Mouse (Mus musculus) ES-E14 (cell line): ENCODE measurements around the gene Cenpp. TPM values are rescaled to one million over a fixed set of nuclear protein-coding genes. Genes with fewer than 3 reads are reported as not detected.

ENCODE experiments used
- DNase-seq: peaks from one replicate; pipeline ENCODE4 v3.0.0-alpha.2; 2013; ENCODE audit warnings: low read depth, low spot score
- H3K27ac ChIP-seq: 2 replicates; pipeline ENCODE4 v1.5.1; 2012; ENCODE audit warnings: low read depth, mild to moderate bottlenecking, low read length, moderate library complexity, mixed read lengths; ENCODE audit not compliant: poor library complexity, insufficient read depth, severe bottlenecking
- H3K36me3 ChIP-seq: 2 replicates; pipeline ENCODE4 v1.6.1; 2012; ENCODE audit warnings: mild to moderate bottlenecking, low read length, moderate library complexity, mixed read lengths; ENCODE audit not compliant: control insufficient read depth, poor library complexity, insufficient read depth, severe bottlenecking
- H3K4me1 ChIP-seq, 2 experiments: fragments of 150-350 bp in 1 of 2; sonication (generic) in 1 of 2; 2 replicates each; pipeline ENCODE4 v1.6.1; 2012; ENCODE audit warnings: low read length in 2 of 2, mild to moderate bottlenecking in 1 of 2, mixed read lengths in 1 of 2; ENCODE audit not compliant: control insufficient read depth in 2 of 2, insufficient read depth in 2 of 2, poor library complexity in 1 of 2
- H3K4me3 ChIP-seq, 2 experiments: fragments of 150-350 bp in 1 of 2; sonication (generic) in 1 of 2; 2 replicates each; pipeline ENCODE4 v1.5.1; 2012; ENCODE audit warnings: low read length in 2 of 2, low read depth in 1 of 2, mild to moderate bottlenecking in 1 of 2, mixed read lengths in 1 of 2; ENCODE audit not compliant: insufficient read depth in 1 of 2, poor library complexity in 1 of 2, severe bottlenecking in 1 of 2
- H3K9ac ChIP-seq: 2 replicates; pipeline ENCODE4 v1.6.1; 2012; ENCODE audit warnings: low read depth, mild to moderate bottlenecking, low read length, mixed read lengths; ENCODE audit not compliant: poor library complexity, insufficient read depth, severe bottlenecking
- H3K9me3 ChIP-seq: fragments of 150-350 bp; sonication (generic); 2 replicates; pipeline ENCODE4 v1.6.1; 2012; ENCODE audit warnings: low read depth, mild to moderate bottlenecking, low read length; ENCODE audit not compliant: control insufficient read depth, insufficient read depth
- CHD2 ChIP-seq: IDR thresholded peaks from 2 replicates; pipeline ENCODE4 v1.6.1; 2014; ENCODE audit warnings: mild to moderate bottlenecking, low read depth, low read length, inconsistent platforms
- HCFC1 ChIP-seq: IDR thresholded peaks from 2 replicates; pipeline ENCODE4 v1.6.1; 2012; ENCODE audit warnings: low read length, inconsistent platforms, borderline replicate concordance; ENCODE audit not compliant: insufficient read depth
- MAFK ChIP-seq: IDR thresholded peaks from 2 replicates; pipeline ENCODE4 v1.6.1; 2014; ENCODE audit warnings: mild to moderate bottlenecking, low read depth, low read length, inconsistent platforms; ENCODE audit not compliant: insufficient read depth
- ZC3H11A ChIP-seq: IDR thresholded peaks from 2 replicates; pipeline ENCODE4 v1.6.1; 2012; ENCODE audit warnings: low read depth, mild to moderate bottlenecking, inconsistent platforms, low read length, borderline replicate concordance
- ZNF384 ChIP-seq: IDR thresholded peaks from 2 replicates; pipeline ENCODE4 v1.6.1; 2012; ENCODE audit warnings: low read depth, low read length, inconsistent platforms
- in situ Hi-C, 2 experiments: fragments of 600-800 bp; cut with MboI; formaldehyde crosslinking; loops; one replicate each; pipeline ENCODE4 v1.15.1; 2025; ENCODE audit warnings: low sequenced_read_pairs in 2 of 2, inconsistent platforms in 1 of 2; ENCODE audit not compliant: unreplicated experiment in 2 of 2
- total RNA-seq: library from RNA; depleted of rRNA; stranded (reverse); fragments of 300-350 nt; gene quantifications from 2 replicates; pipeline ENCODE4 v1.2.3, GENCODE M21; 2012

Gene Cenpp
- total RNA-seq, 1 experiment = 25.4 TPM

DNA sequence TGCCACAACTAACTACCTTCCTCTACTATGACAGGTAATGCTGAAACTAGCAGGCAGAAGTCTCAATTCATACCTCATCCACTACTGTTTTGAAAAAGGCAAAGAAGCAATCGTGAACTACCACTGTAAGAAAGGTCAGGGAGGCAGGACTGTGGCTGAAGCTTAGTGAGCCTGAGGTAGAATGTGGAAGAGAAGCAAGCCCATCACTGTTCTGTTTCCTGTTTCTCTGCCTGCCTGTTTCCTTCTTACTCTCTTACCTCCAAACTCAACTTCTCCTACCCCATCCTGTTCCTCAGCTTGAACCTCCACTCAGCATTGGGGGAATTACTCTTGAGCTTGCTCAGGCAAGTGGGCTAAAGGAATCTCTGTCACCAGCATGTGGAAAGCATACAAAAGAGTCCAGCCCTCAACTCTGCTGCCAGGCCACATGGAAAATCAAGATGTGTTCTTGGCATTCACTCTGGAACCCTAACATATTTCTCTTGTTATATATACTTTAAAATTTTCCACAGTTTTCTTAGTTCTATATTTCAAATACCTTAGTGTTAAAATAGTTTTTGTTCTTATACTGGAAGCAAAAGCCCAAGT lies 104.9 kb downstream of the Cenpp start:
- in situ Hi-C loops = no loop called here
- H3K4me3 ChIP-seq = no peak overlapping the region
- TF ChIP-seq MAFK (no peak), CHD2 (no peak), ZNF384 (no peak), ZC3H11A (no peak), HCFC1 (no peak)
- no peaks in the 10 kb centered on the region for H3K9me3 ChIP-seq
- no peak overlapping the region for H3K9ac ChIP-seq
- DNase-seq = no peak
- no peak overlapping the region for H3K27ac ChIP-seq
- H3K4me1 ChIP-seq = no peaks in the 10 kb centered on the region
- no peaks in the 10 kb centered on the region for H3K36me3 ChIP-seq

- Histone ChIP-seq H3K4me3 (no peak overlapping the region), H3K36me3 (no peaks in the 10 kb centered on the region), H3K9me3 (no peaks in the 10 kb centered on the region), H3K9ac (no peak overlapping the region), H3K4me1 (no peaks in the 10 kb centered on the region), H3K27ac (no peak overlapping the region)
- DNase-seq = no peak
- in situ Hi-C loops = no loop called here
- TF ChIP-seq ZNF384 = no peak
- TF ChIP-seq MAFK = no peak
- TF ChIP-seq HCFC1 = no peak
- TF ChIP-seq ZC3H11A = no peak
- TF ChIP-seq CHD2 = no peak
These were observed 106.1 kb downstream of the Cenpp start for GRCm38 (mm10) chr13:49546517-49546916.

DNA sequence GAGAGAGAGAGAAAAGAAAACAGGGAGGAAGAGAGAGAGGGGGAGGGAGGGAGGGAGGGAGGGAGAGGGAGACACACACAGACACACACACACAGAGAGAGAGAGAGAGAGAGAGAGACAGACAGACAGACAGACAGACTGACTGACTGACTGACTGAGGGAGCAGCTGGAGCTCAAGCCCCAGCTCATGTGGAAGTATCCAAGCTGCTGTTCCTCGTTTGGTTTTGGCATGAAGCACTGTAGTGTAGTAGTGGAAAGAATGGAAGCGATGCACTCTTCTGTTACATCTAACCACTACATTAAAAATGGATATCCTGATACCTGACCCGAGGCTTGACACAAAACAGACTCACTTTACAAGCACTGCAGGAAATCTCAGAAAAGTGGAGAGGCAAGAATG lies 106.9 kb downstream of the Cenpp start:
- no peaks in the 10 kb centered on the region for H3K4me1 ChIP-seq
- no peak overlapping the region for H3K9ac ChIP-seq
- no peak for DNase-seq
- in situ Hi-C loops = no loop called here
- no peak overlapping the region for H3K4me3 ChIP-seq
- no peaks in the 10 kb centered on the region for H3K9me3 ChIP-seq
- TF ChIP-seq HCFC1 (no peak), ZC3H11A (no peak), ZNF384 (no peak), MAFK (no peak), CHD2 (no peak)
- H3K36me3 ChIP-seq = no peaks in the 10 kb centered on the region
- no peak overlapping the region for H3K27ac ChIP-seq

- Histone ChIP-seq H3K9ac (no peak within 1 kb of the TSS), H3K4me1 (no peaks in the 10 kb centered on the region), H3K27ac (no peak within 1 kb of the TSS), H3K4me3 (no peak within 1 kb of the TSS), H3K9me3 (no peaks in the 10 kb centered on the region), H3K36me3 (no peaks in the 10 kb centered on the region)
- in situ Hi-C loops = no loop called here
- DNase-seq = no peak
- TF ChIP-seq HCFC1 (no peak), MAFK (no peak), CHD2 (no peak), ZC3H11A (no peak), ZNF384 (no peak)
These were observed 108.3 kb downstream of the Cenpp start, which contains the start of gene Aspn for GRCm38 (mm10) chr13:49544279-49544678. TSS of gene Aspn (plus strand) at chr13:49544443.

GRCm38 (mm10) chr13:49538693-49539092 lies 113.9 kb downstream of the Cenpp start:
- in situ Hi-C loops = no loop called here
- Histone ChIP-seq H3K4me1 (peaks cover 0 to 2% of the 10 kb centered on the region in 2 experiments; a peak in 1 of 4 replicates), H3K4me3 (no peak overlapping the region), H3K9ac (no peak overlapping the region), H3K9me3 (no peaks in the 10 kb centered on the region), H3K36me3 (no peaks in the 10 kb centered on the region), H3K27ac (no peak overlapping the region)
- no peak for DNase-seq
- no peak for TF ChIP-seq CHD2
- TF ChIP-seq MAFK = no peak
- TF ChIP-seq ZNF384 = no peak
- no peak for TF ChIP-seq HCFC1
- TF ChIP-seq ZC3H11A = no peak
